Mouse (Mus musculus): ENCODE results near the gene Dip2b. TPM values are rescaled to one million over a fixed set of nuclear protein-coding genes. Genes with fewer than 3 reads are reported as not detected.
A peak's percentile ranks its signal among the peaks of the same experiment; 100 is the strongest.

Dip2b gene
- total RNA-seq, 2 experiments from 2014 or later = 5.8 to 8.3 TPM

DNA sequence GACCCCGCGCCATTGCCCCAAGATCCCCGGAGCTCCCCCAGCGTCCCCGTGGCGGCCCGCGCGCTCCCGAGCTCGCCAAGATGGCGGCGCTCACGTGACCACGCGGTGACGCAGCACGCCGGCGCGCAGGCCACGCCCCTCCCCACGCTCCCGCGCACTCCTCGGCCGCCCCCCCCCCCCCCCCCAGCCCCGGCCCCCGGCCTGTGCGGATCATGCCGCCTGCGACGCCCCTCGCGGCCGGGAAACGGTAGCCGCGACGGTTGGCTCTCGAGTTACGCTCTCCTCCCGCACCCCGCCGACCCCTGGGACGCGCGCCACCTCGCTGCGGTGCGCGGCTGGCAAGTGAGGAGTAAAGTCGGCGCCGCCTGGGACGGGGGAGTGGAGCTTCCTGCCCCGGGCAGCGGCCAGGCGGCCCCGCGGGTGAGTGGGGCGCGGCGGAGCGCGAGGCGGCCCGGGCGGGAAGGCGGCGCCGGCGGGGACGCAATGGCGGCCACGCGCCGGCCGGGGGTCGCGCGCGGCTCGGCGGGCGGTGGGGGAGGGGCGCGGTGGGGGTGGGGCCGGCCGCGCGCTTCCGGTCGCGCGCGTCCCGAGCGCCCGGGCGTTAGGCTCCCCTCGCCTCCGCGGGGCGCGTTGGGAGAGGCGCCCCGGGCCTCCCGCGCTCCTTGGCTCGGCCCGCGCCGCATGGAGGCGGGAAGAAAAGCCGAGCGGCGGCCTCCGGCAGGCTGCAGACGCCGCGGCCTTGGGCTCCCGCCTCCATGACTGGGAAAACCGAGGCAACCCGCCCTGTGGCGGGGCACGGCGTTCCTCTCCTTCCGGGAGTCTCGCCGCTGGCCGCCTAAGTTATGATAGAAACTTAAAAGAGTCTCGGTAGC is 189.4 kb downstream of the Dip2b start, which contains the start of gene Atf1:
Gene Atf1, plus strand, starts transcription at position 157 of the 872 bp plus-strand sequence.
- peak; percentile 97 for DNase-seq
- peak within 1 kb of the TSS; percentile 85 for H3K4me3 ChIP-seq
- intact Hi-C loops (cut with DNase I) = loop anchor here (5.0 to 10.0 kb wide), 2 partner anchors 36 to 193 kb away; partner anchors contain the start of gene Dip2b
- TF ChIP-seq CTCF (IDR thresholded peaks at IDR 0.05) = peak; percentile 45
- H3K27ac ChIP-seq = peak within 1 kb of the TSS; percentile 99

- peak; percentile 26; the same call in 1 of the 2 replicates for TF ChIP-seq CTCF (IDR thresholded peaks at IDR 0.05)
- DNase-seq = no peak
- intact Hi-C loops (cut with DNase I) = loop anchor here (5.0 to 10.0 kb wide), 2 partner anchors 36 to 194 kb away; partner anchors contain the start of gene Dip2b
- H3K27ac ChIP-seq = peak overlapping the region; percentile 99
- H3K4me3 ChIP-seq = peak overlapping the region; percentile 85
Observed at GRCm38 (mm10) chr15:100228535-100229336, 190.3 kb downstream of the Dip2b start.

GRCm38 (mm10) chr15:100230655-100231054 is 192.2 kb downstream of the Dip2b start:
- no peak for DNase-seq
- TF ChIP-seq CTCF (IDR thresholded peaks at IDR 0.05) = no peak
- intact Hi-C loops (cut with DNase I) = no loop called here
- no peak overlapping the region for H3K4me3 ChIP-seq
- no peak overlapping the region for H3K27ac ChIP-seq

DNA sequence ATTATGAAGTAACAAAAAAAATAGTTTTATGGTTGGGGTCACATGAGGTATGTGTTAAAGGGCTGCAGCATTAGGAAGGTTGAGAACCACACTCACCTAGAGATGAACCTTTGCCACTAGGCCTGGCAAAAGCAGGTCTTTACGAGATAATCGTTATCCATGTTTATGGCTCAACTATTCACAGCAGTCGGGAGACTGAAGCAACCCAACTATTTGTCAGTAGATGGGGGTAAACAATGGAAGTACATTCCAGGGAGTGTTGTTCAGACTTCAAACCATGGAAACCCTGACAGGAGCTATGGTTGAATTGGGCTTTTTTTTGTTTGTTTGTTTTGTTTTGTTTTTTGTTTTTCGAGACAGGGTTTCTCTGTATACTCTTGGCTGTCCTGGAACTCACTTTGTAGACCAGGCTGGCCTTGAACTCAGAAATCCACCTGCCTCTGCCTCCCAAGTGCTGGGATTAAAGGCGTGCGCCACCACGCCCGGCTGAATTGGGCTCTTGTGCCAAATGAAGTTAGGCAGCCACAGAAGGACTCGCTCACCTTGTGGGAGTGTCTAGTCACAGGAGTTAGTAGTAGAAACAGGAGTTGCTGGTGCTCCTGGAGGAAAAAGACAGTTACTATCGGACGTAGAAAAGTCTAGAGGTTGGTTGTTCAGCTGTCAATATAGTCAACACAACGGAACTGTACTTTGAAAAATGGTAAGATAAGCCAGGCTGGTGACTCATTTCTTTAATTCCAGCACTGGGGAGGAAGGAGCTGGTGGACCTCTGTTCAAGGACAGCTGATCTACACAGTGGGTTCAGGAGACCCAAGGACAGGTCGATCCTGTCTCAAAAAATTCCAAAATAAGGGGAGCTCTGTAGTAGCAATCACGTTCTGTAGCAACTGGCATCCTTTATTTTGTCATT is 193.4 kb downstream of the Dip2b start:
- no peak overlapping the region for H3K4me3 ChIP-seq
- intact Hi-C loops (cut with DNase I) = no loop called here
- DNase-seq = no peak
- H3K27ac ChIP-seq = no peak overlapping the region
- no peak for TF ChIP-seq CTCF (IDR thresholded peaks at IDR 0.05)

GRCm38 (mm10) chr15:100235208-100235965 is 196.9 kb downstream of the Dip2b start:
- no peak overlapping the region for H3K27ac ChIP-seq
- no peak for TF ChIP-seq CTCF (IDR thresholded peaks at IDR 0.05)
- no peak overlapping the region for H3K4me3 ChIP-seq
- intact Hi-C loops (cut with DNase I) = no loop called here
- DNase-seq = no peak

GRCm38 (mm10) chr15:100236952-100237351 is 198.5 kb downstream of the Dip2b start:
- intact Hi-C loops (cut with DNase I) = no loop called here
- Histone ChIP-seq H3K4me3 (no peak overlapping the region), H3K27ac (peak overlapping the region; percentile 48)
- no peak for TF ChIP-seq CTCF (IDR thresholded peaks at IDR 0.05)
- DNase-seq = no peak

DNA sequence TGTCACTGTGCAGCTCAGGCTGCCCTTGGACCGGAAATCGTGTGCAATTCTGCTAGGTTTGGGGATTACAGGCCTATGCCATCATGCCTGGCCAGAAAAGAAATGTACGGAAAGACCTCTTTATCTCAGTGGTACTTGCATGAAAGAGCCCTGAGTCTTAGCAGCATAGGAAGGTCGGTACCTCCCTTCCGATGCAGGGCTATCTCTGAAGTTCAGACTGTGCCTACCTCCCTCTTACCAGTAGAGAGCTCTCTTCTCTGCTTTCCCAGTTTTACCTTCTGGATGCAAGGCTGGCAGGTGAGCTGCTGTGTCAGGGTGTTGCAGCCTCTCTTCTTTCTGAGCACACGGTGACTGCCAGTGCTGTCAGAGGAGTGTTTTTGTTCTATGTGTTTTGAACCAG is 203.3 kb downstream of the Dip2b start:
- intact Hi-C loops (cut with DNase I) = no loop called here
- H3K4me3 ChIP-seq = no peak overlapping the region
- no peak overlapping the region for H3K27ac ChIP-seq
- no peak for DNase-seq
- no peak; the same call in 1 of the 2 replicates for TF ChIP-seq CTCF (IDR thresholded peaks at IDR 0.05)

DNA sequence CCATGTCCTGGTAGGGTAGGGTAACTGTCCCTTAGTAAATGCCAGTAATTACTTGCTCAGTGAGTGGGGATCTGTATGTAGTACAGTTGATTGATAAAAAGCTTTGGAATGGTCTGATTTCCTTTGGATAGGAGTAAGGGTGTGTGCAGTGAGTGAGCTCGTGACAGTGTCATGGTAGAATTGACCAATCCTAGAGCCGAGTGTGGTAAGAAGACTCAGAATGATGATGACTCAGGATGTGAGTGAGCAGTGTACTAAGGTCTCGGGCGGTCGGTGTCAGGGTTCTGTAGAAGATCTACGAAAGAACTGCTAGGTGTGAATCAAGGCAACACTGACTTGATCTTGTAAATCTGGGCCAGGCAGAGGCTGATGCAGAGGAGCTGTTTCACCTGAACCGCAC is 207.5 kb downstream of the Dip2b start:
- no peak for TF ChIP-seq CTCF (IDR thresholded peaks at IDR 0.05)
- Histone ChIP-seq H3K27ac (no peak overlapping the region), H3K4me3 (no peak overlapping the region)
- DNase-seq = no peak
- intact Hi-C loops (cut with DNase I) = no loop called here

GRCm38 (mm10) chr15:100247296-100247695 is 208.8 kb downstream of the Dip2b start:
- no peak for TF ChIP-seq CTCF (IDR thresholded peaks at IDR 0.05)
- H3K27ac ChIP-seq = no peak overlapping the region
- intact Hi-C loops (cut with DNase I) = no loop called here
- H3K4me3 ChIP-seq = no peak overlapping the region
- DNase-seq = no peak

GRCm38 (mm10) chr15:100248665-100249433 is 210.4 kb downstream of the Dip2b start:
- H3K27ac ChIP-seq = no peak overlapping the region
- no peak for TF ChIP-seq CTCF (IDR thresholded peaks at IDR 0.05)
- H3K4me3 ChIP-seq = no peak overlapping the region
- intact Hi-C loops (cut with DNase I) = no loop called here
- no peak for DNase-seq

Measured in gastrocnemius, adult 2 months (tissue).